Mouse (Mus musculus) gonadal fat pad, adult 2 months (tissue): ENCODE data around the gene Hoxd9. TPM values are rescaled to one million over a fixed set of nuclear protein-coding genes. Genes with fewer than 3 reads are reported as not detected.

Source experiments
- DNase-seq: peaks from one replicate; pipeline ENCODE4 v3.0.0-alpha.2; 2012; ENCODE audit warnings: low read depth
- polyA plus RNA-seq: library from polyadenylated mRNA; depleted of rRNA; stranded (reverse); fragments of >200 nt; gene quantifications from 2 replicates; pipeline ENCODE4 v1.2.3, GENCODE M21; 2012

Gene Hoxd9
- polyA plus RNA-seq, 1 experiment, result 17.1 TPM

DNA sequence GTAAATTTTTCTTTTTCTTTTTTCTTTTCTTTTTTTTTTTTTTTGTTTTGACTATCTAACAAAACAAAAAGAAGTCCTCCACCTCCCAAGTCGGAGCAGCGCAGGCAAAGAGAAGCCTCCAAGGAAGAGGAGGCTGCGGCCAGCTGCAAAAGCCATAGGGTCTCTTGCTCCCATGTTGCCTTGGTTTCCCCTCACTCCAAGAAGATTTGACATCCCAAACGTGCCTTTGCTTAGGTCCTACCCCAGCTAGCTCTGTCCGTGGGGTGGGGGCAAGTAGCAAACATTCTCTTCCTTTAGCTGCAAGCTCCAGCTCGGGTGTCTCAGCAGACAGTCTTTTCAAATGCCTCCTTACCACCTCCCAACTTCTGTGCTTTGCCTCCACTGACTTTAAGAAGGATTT, 36.2 kb downstream of the Hoxd9 start:
- DNase-seq, result no peak

DNA sequence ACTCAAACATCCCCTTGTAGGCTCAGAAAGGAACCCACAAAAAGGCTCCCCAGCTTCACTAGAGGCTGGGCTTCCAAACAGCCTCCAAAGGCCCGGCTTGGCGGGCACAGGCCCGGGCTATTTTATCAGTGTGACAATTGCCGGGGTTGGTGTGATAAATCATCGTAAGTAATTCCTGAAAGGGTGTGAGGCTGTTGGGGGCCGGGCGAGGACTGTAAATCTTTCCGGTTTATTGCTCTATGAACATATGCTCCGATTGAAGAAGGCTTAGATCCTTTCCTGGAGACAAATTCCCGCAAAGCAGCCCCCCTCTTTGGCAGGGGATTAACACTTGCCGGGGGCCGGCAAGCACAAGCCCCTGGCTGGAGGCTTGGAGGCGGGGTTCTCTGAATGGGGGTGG, 36.9 kb downstream of the Hoxd9 start:
- no peak for DNase-seq

DNA sequence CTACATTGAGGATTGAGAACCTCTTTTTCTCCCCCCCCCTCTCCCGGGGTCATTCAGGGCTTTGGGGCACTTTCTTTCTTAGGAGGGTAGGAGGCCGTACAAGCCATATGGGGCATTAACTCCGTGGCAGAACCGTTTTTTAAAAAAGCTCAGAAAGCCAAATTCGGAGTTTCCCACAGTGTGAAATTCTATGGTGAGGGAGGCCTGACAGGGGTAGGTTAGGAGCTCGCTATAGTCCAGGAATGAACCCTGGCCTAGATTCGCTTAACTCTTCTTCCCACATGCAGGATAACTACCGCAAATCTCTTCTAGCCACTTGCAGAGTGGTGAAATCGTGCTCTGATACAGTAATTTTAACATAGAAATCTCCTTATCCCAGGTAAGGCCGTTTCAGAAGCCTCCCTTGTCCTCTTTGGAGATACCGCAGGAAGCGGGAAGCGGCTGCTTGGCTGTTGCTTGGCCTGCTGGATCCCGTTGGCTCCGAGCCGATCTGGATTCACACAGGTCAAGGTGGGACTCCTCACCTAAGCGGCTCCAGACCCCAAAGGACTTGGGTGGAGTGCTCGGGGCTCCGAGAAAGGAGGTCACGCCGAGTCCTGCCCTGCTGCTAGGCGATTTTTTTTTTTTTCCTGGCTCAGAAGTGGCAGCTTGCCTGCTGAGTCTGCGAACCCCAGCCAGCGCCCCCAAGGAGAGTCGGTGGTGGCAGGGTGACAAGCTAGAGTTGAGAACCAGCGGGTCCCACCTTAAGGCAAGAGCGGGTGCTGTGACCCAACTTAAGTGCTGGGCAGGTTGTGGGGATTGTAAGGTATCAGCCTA, 37.7 kb downstream of the Hoxd9 start:
- DNase-seq, result no peak

DNA sequence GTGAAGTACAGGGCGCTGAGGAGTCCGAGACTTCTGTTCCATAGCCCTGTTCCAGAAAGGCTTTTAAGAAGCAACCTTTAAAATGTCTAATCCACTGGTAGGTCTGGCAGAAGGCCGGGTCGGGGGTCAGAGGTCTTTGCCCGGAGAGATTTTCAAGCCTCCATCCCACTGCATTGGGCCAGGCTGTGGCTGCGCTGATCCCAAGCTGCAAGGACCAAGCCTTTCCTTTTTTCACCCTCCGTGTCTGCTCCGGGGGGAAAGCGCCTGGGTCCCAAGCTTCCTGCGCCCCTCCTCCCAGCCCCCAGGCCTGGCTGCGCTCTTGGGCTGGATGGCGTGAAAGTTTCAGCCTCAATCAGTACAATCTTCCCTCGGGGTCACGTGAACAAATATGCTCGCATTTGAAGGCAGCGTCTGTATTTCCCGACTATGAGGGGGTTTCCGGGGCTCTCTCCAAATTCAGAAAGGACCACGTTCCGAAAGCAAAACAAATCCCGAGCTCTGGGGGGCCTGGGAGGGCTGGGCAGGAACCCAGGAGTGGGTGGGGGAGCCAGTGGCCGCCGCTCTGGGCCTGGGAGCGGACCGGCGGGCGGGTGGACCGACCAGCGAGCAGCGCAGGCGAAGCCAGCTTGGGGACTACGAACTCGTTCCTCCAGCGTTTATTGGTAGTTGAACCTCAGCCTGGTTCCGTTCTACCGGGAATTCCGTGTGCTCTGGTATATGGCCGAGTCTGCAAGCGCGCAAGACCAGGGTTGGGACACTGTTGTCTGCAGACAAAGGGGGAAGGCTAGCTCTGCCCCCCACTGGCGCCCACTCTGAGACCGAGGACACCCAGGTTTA, 38.5 kb downstream of the Hoxd9 start:
- DNase-seq, result no peak

DNA sequence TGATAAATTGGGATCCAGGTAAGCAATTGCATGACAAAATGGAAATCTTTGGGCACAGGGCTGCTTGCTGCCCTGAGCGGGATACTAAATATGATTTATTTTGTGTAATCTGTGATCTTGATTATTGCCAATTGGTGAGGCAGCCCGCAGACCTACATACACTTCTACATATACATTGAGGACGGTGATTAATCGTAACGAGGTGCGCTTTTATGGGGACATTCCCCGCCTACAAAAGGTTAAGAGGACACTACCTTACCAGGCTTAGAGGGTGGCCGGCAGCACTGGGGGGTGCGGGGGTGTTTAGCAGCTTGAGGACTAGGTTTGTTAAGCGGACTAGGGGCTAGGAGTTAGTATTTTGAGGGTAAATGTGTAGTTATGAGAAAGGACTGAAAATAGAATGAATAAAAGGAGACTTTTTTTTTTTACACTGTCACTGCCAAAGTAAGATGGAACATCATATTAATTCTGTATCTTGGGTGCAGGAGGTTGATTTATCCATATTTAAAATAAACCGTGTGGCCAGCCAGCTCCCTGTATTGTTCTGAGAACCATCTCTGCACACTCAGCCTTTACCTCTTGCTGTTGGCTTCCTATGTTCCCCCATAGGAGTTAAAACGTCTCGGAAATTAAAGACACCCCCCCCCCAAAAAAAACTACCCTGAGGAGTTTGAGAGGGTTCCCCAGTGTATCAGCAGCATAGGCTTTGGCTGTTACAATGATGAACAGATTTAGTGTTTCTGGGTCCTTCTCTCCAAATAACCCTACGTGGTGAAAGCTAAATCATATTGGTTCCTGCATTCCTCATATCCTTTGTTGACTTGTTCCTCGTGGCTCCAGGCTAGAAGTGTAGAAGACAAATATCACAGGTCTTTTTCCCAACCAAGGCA, 39.4 kb downstream of the Hoxd9 start:
- DNase-seq, result no peak

DNA sequence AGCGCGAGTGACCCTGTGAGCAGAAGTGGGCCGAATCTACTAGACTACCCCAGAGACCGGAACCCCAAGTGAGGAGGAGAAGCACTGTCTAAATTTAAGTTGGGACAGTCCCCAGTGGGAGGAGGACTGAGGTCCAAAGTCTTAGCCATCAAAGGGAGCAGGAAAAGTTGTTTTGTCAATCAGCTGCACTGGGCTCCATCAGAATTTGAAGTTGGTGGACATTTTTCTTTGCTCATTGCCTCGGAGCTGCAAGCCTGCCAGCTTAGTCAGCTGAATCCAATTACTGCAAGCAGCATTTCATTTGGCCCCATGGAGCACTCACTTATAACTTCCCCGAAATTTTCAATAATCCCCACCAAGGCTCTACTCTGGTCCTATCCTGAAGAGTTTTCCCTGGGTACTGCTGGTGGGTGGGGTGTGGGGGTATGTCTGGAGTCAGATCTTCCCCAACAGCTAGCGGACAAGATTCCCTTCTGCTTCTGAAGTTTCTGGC, 40.1 kb downstream of the Hoxd9 start:
- DNase-seq, result no peak

DNA sequence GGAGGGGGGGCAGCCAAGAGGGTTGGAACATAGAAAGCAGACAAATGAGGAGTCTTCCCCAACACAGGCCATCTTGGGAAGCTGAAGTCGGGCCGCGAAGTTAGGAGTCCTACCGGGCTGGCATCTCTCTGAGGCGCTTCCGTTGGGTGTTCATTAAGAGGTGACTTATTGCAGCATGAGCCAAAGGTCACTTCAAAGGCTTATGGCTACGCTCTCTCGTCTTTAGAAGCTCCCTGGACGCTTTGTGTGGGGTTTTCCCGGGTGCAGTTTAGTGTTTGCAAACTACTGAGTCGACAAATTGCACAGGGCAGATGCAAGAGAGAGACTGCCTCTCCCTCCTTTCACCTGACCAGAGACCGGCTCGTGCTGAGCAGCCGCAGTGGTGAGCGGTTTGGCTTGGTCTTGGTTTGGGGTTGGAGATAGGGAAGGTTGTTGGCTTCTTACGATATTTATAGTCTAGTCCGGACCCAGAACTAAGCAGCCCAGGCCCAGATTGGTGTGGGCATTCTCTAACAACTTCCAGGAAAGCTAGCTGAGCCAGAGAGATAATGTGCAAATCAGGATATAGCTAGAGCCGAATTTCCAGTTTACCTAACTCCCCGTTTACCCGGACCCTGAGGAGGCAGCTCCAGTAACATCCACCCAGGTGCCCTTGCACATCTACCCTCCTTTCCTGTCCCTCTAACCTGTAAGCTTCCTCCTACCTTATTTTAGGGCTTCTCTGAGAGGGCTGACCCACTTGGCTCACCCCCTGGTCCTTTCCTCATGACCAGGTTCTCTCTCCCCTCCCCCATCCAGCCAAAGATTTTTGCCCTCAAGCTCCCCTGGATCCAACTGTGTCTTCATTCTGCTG, 41.3 kb downstream of the Hoxd9 start:
- DNase-seq, result no peak

DNA sequence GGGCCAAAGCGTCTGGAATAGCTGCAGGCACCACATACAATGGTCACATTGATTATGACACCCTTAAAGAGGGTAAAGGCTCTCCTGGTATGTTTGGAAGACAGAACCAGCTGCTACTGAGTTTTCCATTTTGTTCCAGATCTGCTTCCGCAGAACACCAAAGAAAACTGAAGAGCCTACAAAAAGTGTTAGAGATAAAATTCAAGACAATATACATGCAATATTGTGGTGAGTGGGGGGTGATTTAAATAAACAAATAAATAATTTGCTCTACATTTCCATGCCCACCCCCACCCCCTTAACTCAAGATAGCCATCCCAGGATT, 41.9 kb downstream of the Hoxd9 start:
- DNase-seq, result no peak

DNA sequence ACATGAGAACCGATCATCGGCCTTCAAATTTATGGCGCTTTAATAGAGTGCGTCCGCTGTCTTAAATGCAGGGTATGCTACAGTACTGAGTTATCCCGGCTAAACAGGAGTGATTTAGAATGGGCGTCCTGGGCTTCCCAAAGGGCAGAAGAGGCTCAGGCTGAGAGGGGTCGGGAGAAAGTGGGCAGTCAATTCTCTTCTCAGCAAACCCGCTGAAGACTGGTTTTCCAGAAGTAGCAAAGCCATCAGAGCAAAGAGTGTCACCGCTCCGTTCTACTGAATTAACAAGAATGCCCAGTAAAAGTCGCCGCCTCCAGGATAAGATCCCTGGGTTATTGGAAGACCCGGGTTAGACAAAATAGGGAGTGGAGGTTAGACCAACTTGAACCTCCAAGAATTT, 42.3 kb downstream of the Hoxd9 start:
- DNase-seq, result no peak

DNA sequence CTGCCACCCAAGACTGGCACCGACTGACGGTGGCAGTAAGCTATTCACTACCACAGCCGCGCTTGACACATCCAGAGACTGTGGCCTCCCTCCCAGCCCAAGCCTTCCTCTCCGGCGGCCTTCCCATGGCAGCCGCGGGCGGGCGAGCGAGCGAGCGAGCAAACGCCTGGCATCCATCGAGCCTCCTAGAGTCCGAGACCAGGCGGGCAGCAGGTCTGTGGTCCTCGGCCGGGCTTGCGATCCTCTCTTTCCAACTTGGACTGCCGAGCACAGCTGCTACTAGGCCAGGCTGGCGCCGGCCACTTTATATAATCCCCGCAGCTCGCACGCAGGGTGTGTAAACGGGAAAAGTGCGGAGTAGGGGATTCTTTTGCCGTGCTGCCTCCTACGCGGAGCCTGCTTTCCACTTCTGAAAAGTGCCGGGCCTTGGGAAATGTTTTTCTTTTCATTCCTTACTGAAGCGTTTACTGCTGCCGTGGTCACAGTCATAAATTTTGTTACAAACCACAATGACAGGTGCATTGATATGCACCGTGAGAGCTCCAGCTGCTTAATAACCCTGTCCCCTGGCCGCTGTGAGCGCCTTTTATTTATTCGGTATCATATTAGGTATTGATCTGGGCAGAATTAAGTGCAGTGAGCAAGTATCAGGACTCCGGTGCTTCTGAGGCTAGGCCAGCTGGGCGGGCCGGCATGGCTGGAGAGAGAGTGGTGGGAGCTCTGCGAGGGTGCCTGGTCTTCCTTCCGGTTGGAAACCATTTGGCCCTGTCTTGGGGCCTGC, 43.0 kb downstream of the Hoxd9 start:
- DNase-seq, result no peak

DNA sequence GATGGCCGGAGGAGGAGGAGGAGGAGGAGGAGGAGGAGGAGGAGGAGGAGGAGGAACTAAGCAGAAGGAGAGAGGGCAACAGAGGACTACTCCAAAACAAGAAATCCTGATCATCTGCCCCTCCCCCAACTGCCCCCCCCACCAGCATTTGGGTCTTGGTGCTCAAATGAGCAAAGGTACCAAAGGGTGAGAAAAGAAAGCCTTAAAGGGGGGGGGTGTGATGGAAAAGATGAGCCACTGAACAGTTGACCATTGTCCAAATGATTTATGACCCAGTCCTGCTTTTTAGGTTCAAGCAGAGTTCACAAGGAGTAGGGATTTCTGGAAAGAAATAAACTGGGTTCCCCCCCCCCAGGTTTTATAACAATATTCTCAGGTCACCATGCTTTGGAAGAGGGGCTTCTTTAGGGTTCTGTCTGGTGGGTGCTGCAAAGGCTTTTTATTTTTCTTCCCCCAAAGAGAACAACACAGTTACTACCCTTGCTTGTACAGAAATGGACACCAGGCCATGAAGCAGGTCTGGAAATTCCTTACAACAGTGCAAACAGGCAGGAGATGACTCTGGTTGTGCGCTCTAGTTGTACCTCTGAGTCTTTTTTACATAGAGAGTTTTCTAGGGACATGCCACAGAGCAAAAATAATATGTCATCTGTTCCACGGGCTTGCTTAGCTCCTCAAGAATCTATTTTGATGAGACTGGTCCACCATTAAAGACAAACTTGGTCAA, 43.9 kb downstream of the Hoxd9 start:
- no peak for DNase-seq

DNA sequence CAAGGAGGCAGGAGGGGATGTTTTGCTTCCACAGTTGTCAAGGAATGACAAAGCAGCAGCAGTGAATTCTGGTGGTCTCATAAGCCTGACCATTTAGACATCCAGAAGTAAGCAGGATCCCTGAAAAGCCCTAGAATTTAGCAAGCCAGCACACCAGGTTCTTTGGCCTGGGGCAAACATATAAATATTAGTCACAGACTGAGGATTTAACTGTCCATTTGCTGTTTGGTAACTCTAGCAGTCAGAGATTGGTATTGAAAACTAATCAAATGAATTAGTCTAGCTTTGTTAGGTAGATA, 44.4 kb downstream of the Hoxd9 start:
- no peak for DNase-seq

DNA sequence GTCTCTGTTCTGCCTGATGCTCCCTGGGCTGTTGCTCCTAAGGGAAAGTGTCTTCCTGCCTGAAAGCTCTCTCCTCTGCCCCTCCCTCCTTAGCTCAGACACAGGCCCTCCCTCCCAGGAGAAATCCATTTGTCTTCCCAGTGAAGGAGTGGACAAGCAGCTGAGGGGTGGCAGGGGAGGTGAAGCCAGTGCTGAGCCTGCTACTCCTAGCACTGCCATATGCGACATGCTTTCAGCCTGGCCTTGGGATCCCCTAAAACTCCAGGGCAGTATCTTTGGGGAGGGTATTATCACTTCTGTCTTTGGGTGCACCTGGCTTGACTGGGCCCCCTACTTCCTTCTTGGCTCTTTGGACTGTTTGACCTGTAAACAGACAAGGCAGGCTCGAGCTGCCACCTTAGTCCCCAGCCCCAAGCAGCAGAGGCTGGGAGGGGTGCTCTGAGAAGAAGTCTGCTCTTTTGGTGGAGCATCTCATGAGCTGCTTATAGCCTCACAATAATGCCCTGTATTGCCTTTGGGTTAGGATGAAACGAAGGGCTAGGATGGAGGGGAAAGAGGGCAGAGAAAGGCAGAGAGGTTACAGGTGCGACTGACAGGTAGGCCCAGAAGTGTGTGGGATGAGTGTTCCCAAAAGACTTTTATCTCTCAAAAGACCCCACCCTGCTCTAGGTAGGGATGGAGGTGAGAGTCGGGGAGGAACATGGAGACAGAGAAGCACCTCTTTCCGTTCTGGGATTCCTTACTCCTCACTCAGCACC, 48.2 kb downstream of the Hoxd9 start:
- DNase-seq, result no peak

DNA sequence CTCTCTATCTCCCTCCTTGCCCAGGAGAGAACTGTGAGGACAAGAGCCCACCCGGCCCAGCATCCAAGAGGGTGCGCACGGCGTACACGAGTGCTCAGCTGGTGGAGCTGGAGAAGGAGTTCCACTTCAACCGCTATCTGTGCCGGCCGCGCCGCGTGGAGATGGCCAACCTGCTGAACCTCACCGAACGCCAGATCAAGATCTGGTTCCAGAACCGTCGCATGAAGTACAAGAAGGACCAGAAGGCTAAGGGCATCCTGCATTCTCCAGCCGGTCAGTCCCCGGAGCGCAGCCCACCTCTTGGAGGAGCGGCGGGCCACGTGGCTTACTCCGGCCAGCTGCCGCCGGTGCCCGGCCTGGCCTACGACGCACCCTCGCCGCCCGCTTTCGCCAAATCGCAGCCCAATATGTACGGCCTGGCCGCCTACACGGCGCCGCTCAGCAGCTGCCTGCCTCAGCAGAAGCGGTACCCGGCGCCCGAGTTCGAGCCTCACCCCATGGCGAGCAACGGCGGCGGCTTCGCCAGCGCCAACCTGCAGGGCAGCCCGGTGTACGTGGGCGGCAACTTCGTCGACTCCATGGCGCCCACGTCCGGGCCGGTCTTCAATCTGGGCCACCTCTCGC, 48.9 kb downstream of the Hoxd9 start:
- DNase-seq, result no peak

DNA sequence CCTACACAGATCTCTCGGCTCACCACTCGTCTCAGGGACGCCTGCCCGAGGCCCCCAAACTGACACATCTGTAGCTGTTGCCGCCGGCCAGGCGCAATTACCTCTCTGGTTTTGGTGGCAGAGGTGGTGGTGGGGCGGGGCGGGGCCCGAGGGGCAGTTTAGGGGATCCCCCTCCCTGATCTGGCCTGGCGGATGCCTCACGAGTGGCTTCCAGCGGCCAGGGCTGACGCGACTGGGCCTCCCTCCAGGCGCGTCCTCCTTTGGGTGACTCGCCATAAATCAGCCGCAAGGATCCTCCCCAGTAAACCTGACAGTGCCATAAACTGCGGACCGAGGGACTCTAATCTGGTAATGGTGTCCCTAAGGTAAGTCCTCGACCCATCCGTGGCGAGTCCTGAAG, 49.5 kb downstream of the Hoxd9 start:
- DNase-seq, result no peak

DNA sequence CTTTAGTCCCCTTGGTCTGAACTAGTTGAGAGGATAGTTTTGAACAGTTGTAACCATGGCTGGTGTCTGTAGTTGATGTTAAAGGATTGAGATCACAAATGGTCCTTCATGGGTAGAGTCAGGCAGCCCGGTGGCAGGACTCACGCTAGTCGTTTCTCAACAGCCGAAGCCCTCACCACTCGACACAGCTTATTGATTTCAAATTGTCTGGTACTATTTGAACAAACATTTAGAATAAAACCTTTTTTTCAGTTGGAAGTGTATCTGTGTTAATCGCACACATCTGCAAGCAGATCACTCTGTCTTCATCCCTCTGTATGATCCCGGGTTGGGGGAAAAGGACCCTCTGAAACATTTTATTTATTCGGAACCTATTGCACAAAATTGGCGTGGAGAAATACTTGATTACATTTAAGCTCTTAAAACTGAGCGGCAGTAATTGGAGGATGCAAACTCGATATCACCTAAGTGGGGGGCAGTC, 50.2 kb downstream of the Hoxd9 start:
- no peak for DNase-seq

DNA sequence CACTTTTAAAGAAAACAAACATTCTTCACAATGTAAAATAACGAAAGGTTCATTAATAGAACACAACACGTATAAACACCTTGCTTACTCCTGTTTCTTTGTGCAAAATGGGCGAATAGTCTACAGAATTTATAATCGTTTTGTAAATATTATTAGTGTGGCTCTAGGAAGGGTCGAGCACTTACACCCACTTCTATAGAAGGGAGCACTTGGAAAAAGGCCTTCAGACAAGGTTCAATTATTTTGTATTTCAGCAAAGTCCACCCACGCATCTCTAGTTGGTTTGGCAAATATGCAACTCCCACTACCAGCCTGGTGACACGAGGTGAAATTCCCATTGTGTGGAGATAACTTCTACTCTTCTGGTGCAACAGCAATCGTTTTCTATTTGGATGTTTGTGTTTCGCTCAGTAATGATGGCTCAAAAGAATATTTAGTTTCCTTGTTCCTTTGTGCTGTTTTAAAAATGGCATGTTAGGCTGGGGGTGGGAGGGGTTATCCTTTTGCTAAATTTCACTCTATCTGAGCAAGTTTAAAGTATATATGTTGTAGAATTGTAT, 51.0 kb downstream of the Hoxd9 start:
- no peak for DNase-seq
